Mouse (Mus musculus) thymus, postnatal 25 days (tissue): ENCODE data around the gene Tnip1.

Experiments used
- DNase-seq: peaks from one replicate; pipeline ENCODE4 v3.0.0; 2022

The Tnip1 gene

DNA sequence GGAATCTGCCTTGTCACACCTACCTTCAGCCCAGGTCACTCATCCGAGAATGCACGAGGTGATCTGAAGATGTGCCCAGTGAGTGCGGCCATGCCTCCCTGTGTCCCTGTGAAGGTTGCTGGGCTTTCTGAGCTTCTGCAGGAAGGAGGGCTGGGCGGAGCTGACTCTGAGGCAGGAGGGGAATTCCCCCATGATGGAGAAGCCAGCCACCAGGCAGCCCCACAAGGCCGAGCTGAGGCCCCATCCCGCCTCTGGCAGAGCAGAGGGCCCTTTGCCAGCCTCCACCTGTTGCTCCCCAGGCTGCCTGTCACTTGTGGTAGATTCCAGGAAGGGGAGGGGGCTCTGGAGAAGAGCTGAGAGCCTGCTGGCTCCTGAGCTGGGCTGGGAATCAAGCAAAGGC, at the start of gene Tnip1:
Gene Tnip1, minus strand, starts transcription at position 108 of the 400 bp plus-strand sequence.
- peak; percentile 57 for DNase-seq

DNA sequence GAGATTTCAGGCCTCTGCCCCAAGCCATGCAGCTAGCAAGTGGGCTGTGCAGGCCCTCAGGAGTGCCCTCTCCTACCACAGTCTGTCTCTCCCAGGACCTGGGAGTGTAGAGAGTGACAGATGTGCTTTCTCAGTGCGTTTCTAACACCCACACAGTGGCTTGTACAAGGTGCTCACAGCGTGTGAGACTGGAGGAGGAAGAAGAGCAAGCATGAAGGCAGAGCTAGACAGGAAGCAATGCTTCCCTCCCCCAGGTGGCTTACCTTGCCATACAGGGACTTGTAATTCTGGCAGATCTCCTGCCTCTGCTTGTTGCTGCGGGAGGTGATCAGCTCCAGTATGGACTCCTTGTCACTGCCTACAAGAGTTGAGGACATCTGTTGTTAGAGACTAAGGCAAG, 48.7 kb upstream of the Tnip1 start:
- DNase-seq = peak; percentile 13

DNA sequence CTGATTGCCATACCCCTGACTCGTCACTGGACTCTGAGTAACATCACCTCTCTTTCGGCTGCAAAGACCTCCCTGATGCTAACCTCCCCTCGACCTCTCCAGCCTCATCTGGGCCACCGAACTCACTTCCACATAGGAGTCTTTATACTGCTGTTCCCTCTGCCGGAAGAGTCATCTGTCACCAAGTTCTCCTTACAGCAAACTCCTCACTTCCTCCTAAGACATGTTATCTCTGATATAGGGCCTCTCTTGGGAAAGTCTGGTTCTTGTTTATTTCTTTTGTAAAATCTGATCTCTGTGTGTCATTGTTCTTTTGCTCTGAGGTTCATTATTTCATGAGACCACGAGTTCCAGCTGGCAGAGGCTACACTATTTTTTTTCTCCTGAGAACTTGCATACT, 45.5 kb upstream of the Tnip1 start:
- no peak for DNase-seq

DNA sequence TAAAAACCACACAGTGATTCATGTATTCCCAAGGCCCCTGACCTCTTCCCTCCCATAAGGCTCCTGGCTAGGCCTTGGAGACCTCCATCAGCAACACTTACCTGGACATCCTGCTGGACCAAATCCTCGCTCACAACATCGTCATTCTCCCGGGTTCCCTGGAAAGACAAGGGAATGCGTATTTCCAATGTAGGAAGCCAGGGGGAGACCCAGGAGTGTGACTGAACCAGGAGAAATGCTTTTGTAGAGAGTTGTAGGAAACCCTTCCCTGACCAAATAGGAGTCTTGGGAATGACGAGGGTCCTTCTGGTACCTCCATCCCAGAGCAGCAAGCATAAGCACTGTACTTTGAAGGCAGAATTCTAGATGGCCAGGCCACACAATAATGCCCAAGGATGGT, 43.0 kb upstream of the Tnip1 start:
- no peak for DNase-seq

DNA sequence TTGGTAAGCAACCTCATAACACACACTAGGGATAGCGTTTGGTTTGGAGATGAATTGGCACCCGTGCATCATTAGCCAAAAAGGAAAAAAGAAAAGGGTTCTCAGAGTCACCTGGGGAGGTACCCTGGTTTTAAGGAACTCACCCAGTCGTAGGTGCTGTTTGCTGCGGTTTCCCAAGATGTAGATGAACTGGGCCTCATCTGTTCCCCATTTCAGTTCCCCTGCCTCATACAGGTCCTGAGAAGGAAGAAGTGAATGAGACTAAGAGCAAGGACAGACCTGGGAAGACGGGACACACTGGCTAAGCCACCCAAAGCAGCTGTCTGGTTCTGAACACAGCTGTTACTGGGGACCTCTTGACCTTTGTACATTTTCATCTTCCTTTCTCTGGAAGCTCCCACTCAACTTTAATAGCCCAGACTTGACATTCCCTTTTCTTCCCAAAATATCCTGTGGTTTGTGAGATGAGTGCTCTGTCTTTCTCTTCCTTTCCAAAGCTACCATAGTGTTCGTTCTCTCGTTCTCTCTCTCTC, 42.3 kb upstream of the Tnip1 start:
- DNase-seq = no peak

DNA sequence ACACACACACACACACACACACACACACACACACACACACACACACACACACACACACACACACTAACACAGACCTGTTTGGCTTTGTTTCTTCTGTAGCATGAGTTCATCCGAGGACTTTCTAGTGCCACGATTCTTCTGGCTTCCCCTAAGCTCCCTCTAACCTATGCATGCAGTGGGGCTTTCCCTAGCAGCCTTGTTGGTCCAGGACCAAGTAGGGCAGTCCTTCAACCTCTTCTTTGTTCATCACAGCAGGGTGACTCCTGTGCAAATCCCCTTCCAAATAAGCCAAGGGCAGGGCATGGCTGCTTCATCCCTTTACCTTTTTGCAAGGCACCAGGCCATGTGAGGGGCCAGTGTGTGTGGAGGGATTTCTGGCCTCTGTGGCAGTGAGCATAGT, 36.0 kb upstream of the Tnip1 start:
- peak; percentile 16 for DNase-seq

DNA sequence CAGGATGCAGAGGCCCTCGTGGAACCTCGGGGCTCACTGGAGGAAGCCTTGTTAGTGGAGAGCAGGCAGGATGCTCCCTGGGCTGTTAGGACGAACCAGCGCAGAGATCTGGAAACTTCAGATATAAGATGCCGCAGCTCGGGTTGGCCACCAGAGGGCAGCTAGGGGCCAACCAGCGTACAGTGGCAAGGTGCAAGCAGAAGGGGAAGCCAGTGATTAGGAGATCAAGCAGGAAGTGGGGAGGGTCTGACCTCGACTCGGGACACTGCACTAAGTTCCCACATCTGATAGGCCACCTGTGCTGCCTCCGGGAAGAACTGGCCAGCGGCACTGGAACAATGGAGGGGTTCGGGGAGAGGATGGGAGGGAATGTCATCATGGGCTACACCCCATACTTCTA, 35.6 kb upstream of the Tnip1 start:
- DNase-seq = peak; percentile 75

DNA sequence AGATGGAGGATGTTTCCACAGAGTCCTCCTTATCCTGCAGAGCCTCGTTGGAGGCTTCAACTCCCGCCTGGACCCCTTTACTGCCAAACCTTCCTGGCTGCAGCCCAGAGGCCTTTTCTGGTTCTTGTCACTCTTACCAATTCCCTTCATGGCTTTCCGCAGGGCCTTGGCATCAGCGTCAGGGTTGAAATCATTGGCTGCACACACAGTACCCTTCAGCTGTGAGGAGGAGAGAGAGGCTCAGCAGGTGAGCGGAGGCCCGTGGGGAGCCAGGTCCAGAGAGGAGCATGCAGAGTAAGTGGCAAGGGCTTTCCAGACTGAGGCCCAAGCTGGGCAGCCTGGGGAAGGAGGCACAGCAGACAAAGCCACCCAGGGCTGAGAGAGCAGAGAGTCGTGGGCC, 33.5 kb upstream of the Tnip1 start:
- no peak for DNase-seq

DNA sequence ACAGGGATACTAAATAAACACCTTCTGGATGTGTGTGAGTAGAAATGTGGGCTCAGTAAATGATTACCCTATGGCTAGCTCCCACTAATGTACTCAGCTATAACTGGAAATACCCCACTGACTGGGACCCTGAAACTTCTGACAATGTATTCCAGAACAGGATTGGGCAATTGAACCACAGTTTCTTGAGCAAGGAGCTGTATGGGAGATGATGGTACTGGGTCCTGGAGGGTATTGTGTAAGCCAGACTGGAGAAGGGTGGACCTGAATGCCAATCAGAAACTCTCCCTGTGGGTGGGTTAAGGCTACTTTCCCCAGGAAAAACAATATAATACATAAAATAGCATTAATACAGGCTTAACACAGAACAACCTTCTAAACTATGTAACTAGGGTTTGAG, 27.2 kb upstream of the Tnip1 start:
- DNase-seq = no peak

DNA sequence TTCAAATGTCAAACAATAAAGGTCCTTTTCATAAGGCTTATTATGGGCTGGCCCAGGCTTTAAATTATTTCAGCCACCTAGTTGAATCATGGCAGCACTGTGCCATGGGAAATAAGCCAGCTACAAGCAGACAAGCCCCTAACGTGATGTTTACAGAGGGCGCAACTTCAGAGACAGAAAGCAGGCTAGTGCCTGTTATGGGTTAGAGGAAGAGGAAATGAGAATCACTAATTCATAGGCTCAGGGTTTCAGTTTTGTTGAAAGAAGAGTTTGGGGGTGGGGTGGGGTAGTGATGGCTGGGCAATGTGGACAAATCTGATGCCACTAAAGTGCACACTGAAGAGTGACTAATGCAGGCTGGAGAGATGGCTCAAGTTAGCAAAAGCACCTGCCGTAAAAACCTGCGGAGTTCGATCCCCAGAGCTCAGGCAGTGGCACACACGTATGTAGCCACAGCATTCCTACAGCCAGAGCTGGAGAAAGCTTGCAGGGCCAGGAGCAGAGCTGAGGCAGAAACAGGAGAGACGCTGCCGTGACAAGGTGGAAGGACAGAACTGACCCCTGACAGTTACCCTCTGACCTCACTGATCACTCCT, 26.1 kb upstream of the Tnip1 start:
- no peak for DNase-seq

DNA sequence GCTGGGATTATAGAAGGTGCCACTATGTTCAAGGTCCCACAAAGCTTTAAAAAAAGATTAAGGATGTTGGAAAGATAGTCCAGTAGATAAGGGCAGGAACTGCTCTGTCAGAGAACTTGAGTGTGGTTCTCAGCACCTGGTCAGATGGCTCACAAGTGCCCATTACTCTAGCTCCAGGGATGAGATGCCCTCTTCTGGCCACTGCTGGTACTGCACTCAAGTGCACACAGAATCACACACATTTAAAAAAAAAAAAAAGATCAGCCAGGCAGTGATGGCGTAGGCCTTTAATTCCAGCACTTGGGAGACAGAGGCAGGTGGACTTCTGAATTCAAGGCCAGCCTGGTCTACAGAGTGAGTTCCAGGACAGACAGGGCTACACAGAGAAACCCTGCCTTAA, 25.3 kb upstream of the Tnip1 start:
- DNase-seq = peak; percentile 53

DNA sequence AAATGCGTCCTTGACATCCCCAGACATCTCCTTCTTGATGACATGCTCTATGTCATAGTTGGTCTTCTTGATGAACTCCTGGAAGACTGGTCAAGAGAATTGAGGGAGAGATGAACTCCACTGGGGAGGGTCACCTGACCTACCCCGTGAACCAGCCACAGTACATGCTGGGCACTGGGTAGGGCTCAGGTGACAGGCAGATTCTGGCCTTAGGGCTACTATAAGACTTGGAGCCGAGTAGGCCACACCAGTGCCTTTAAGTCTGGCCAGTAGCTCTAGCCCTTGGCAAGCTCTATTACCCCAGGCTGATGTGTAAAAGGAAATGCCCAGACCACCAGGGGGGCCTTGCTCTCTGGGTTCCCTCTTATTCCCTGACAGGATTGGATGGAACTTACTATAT, 22.4 kb upstream of the Tnip1 start:
- no peak for DNase-seq

DNA sequence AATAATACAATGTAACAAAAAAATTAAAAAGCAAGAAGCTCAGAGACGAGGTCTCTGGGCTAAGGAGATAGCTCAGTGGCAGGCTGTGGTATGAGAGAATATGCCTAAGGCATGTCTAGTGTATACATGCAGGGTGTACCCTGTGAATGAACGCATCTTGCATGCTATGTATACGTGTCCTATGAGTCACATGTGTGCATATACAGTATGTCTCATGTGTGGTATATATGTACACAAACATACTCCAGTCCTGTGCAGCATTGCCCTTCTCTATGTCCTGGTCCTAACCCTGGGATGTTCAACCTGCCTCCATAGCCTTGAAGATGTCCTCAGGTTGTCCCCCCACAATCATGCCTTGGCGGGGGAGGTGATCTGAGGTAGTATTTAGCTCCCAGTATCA, 21.9 kb upstream of the Tnip1 start:
- DNase-seq = no peak

DNA sequence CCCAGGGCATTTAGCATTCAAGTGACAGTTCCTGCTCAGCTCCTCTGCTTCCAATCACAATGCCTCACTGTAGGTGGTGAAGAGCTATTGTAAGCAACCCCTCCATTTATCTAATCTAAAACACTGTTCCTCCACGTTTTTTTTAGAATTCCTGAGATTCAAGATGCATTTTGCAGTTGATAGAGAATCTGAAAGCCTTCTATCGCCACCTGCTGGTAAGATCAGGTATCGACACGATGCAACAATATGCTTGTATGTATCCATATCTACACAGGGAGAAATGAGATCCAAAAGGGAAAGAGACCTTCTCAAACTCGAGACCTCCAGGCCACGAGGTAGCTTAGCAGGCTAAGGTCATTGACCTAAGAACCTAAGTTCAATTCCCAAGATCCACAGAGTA, 21.4 kb upstream of the Tnip1 start:
- peak; percentile 73 for DNase-seq

DNA sequence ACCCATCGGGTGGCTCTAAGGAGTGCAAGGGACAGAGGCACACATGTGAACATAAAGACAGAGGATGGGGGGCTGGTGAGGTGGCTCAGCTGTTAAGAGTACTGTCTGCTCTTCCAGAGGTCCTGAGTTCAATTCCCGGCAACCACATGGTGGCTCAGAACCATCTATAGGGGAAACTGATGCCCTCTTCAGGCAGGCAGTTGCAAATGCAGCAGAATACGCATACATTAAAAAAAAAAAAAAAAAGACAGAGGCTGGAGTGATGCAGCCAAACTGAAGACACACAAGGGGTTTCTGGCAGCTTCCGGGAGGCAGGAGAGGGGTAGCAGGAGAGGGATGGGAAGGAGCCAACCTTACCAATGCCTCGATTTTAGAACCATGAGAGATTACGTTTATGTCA, 19.8 kb upstream of the Tnip1 start:
- no peak for DNase-seq

DNA sequence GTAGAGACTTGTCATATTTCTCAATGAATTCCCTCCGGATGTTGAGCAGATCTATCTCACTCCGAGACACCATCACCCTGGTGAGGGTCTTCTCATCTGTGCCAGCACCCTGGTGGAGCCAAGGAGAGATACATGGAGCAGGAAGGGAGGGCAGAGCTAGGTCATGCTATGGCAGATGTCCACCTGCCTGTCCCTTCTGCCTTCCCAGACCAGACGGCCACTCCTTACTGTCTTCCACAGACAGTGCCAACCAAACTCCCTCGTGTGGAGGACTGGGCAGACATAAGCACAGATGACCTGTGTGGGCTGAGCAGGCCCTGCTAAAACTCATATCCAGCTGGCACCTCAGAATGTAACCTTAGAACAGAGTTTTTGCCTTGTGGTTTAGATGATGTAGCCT, 18.9 kb upstream of the Tnip1 start:
- DNase-seq = no peak

DNA sequence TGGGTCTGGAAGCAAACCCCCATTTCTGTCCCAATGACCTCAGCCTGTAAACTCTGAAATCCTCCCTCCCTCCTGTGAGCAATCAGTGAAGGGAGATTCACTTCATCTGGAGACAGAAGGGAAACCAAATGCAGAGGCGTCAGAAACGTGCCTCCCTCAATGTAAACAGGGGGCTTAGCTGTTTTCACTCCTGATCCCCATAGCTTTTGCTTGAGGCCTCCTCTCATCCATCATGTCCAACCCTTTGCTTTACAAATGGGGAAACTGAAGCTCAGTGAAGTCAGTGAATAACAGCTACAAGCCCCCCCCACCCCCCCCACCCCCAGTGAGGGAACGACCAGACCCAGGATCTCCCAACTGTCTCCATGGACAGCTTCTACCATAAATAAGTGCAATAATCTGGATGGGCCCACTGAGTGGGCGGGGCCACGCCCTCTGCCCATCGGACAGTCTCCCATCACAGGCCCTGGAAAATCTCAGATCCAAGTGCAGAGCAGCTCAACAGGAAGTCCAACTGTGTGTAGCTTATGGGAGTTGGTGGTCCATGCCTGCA, 14.7 kb upstream of the Tnip1 start:
- no peak for DNase-seq

DNA sequence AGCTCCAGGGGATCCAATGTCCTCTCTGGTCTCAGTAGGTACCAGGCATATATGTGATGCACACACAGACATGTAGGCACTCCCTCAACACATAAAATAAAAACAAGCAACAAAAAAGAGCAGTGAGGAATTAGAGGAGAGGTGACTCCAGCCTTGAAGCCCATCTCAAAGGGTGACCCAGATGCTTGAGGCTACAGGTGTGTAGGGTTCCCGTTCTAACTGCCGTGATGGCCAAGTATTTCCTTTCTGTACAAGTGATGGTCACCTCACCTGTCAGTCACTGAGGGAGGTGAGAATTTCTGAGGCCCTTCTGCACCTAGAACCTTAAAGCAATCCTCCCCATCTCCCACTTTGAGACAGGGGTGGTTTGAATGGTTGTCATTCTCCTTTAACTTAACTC, 13.6 kb upstream of the Tnip1 start:
- no peak for DNase-seq

DNA sequence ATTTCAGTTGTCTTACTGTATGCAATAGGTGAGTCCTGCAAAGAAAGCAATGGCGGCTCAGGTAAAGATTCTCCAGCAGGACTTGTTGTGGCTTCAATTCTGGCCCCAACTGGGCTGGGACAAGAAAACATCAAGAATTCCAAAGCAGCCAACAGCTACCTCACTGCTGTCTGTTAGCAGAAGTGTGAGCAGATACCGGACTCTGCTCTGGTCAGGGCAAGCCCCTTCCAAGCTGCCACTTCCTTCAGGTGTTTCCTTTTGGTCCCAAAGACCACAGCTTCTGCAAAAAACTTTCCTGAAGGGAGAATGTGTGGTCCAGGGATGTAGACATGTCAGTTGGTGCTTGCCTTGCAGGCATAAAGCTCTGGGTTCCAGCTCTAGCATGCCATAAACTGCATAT, 13.0 kb upstream of the Tnip1 start:
- no peak for DNase-seq

DNA sequence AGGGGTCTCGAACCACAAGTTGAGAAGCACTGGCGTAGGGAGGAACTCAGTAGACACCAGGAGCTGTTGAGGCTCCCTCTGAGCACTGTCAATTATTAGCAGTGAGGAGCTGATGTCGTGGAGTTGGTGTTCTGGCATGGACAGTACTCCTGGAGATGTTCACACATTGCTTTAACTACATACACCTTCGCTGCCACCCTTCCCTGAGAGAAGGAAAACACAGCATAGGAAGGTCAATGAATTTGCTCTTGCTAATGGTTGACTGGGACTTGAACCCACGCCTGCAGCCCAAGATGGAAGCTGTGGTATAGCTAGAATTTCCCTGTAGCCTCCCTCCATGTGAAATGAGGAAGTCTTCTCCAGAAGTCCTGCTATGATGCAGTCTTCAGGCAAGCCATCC, 12.6 kb upstream of the Tnip1 start:
- no peak for DNase-seq

DNA sequence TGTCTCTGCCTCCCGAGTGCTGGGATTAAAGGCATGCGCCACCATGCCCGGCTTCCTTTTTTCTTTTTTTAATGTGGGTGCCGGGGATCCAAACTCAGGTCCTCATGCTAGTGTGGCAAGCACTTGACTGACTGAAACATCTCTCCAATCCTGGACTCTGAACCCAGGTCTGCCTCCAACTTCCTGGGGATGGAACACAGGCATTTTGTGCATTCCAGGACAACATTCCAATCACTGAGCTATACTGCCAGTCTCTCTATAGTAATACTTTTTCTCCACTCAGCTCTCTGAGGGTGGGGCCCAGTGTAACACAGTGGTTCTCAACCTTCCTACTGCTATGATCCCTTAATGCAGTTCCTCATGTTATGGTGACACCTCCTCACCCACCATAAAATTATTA, 11.9 kb upstream of the Tnip1 start:
- no peak for DNase-seq

DNA sequence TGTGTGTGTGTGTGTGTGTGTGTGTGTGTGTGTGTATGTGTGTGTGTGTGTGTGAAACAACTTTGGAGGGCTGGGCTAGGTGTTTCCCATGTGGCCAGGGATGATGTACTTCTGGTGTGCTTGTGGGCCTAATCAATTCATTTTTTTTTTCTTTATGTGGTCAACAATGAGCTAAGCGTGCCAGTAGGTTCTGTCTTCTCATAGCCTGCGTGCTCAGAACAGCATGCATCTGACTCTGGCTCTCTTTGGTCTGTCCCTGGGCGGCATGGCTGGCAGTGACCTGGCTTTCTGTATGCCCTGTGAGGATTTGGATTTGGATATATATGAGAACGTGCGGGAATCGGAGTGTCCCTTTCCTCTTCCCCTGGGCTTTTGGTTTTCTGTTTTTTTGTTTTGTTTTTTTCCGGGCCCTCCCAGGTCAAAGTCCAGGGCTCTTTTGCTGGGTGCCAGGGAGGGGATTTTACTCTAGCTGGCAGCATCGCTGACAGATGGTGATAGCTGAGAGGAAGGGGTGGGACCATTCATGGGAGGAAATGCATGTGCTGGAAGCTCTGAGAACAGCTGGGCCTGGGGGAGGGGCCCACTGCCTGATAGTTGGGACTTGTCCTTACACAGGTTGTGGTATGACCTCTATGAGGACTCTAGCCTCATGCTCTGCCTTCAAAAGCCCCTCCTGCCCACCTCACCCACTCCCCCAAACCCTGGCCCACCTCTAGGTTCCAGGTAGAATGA, 10.9 kb upstream of the Tnip1 start:
- DNase-seq = peak; percentile 84

DNA sequence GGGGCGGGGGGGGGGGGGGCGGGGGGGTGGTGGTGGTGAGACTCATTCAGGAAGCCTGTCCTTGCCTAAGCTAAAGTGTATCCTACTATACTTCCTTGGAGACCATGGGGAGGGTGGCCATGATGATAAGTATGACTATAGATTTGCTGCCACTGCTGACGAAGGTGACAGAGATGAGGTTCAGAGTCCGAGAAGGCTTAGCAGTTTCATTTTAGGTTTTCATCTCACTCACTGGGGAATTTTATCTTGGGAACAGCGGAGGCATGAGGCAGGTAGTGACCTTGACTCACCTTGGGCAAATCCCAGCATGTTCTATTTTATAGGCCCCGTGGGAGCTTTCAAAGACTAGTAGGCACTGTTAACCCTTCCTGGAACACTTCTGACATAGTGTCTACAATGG, 10.1 kb upstream of the Tnip1 start:
- no peak for DNase-seq

DNA sequence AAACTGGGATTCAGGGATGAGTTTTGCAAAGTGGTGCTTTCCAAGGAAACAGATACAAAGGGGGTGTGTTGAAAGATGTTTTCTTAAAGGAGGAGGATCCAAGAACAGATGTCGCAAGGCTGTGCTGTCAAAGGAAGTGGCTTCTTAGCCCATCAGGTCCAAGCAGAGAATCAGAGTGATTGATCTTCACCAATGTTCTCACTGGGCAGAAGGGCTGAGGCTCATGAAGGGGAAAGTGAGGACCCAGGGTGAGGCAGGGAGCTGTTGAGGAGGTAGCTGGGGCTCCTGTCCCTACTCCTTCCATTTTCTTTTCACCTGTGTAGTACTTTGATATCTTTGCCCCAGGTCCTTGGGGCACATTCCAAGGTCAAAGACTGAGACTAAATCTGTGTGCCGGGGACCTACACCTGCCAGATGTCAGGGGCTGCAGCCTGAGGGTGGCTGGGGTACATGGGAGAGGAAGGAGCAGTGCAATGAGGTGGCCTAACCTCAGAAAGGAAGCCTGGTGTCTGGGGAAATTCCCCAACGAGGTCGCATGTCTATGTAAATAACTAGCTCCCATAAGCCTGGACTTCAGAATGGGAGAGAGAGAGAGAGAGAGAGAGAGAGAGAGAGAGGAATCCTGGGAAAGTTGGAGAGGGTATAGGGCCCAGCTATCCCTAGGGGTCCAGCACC, 9.5 kb upstream of the Tnip1 start:
- peak; percentile 46 for DNase-seq
